Mouse (Mus musculus) CD8-positive naive resting alpha-beta T cell, adult 57 days (primary cell): ENCODE measurements around the gene Edem2. TPM values are rescaled to one million over a fixed set of nuclear protein-coding genes. Genes with fewer than 3 reads are reported as not detected.

Experiments used
- total RNA-seq: library from RNA; stranded (reverse); gene quantifications from one replicate; pipeline ENCODE4 v1.2.4, GENCODE M21; 2023

Gene Edem2
- total RNA-seq, result 30.8 TPM

DNA sequence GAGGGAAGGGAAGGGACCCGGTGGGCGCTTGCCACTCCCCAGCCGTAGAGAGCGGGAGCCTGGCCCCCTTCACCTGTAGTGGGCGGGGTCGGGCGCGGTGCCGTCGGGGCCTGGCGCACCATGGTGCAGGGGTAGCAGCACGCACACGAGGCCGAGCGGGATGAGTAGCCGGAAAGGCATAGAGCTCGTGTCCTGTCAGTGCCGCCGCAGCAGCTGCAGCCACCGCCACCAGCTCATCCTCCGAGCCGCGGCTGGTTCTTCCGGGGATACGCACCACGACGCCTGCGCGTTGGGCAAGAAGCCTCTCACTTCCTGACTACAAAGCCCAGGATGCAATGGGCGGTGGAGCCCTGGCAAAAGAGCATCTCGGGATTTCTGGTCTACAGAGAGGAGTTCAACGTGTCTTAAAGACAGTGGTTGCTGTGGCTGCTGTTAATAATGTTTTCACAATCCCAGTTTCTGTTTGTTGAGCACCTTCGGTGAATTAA lies at the start of gene Edem2:
Gene Edem2 (minus strand): TSS at position 318 of the 488 bp plus-strand sequence.

DNA sequence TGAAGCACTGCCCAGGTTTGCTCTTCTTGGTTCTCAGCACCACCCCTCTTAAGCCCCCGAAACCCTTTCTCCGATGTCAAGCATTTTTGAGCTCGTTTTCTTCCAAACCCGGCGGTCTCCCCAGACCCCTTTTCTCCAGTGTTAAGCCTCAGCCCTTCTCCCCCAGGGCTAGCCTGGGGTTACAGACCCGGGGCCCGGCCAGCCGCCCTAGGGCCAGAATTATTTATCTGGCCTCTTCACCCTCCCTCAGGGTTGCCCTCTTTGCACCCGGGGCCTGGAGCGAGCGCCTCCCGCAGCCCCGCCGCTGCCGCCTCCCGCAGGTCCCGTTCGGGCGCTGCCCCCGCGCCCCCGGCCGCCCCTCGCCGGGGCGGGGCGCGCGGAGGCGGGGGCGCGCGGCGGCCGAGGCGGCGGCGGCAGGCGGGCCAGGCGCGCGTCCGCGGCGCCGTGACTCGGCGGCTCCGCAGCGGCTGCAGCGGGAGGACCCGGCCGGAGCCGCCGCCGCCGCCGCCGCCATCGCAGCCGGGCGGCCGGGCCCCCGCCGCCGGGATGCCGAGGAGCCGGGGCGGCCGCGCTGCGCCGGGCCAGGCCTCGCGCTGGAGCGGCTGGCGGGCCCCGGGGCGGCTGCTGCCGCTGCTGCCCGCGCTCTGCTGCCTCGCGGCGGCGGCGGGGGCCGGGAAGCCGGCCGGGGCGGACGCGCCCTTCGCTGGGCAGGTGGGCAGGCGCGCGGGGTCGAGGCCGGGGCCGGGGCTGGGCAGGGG lies 45.8 kb upstream of the Edem2 start, which contains the start of gene Mmp24:
Gene Mmp24 (plus strand): TSS at position 416 of the 758 bp plus-strand sequence.

DNA sequence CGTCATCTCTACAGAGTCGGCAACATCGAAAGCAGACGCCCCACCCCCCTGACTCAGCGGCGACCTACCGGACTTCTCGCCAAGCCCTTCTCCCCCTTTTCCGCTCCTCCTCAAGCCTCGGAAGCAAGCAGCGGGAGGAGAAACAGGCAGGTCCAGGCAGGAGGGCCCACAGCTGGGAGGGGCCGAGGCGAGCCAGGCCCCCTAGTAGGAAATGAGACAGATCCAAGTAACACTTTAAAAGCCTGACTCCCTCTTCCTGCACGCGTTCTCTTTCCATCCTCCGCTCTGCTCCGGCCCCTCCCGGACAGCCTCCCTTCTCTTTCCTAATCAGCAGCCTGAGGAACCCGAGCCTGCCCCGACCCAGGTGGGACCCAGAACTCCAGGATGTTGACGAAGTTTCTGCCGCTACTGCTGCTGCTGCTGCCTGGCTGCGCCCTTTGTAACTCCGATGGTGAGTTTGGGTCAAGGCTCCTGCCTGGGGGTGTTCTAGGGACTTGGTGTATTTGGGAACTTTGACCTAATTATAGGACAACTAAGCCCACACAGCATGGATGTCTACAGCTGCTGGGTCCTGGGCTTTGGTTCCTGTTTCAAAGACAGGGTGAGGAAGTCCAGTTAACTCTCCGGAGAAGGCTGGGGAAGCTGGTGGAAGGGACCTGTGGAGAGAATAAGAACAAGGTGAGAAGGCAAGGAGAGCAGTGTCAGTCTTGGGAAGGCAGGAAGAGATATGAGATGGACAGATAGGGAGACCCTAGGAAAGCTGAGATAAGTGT lies 21.9 kb upstream of the Edem2 start, which contains the start of gene Procr:
Gene Procr (plus strand): TSS at position 104 of the 773 bp plus-strand sequence.

DNA sequence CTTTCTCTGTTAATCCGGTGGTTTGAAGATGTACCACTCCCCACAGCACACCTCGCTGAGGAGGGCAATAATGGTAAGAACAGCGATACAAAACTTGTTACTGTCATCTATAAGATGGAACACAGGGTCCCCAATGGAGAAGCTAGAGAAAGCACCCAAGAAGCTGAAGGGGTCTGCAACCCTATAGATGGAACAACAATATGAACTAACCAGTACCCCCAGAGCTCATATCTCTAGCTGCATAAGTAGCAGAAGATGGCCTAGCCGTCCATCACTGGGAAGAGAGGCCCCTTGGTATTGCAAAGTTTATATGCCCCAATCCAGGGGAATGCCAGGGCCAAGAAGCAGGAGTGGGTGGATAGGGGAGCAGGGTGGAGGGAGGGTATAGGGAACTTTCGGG lies 6.5 kb upstream of the Edem2 start, which contains the start of gene Gm17581:
Gene Gm17581 (minus strand): TSS at position 101 of the 400 bp plus-strand sequence.

DNA sequence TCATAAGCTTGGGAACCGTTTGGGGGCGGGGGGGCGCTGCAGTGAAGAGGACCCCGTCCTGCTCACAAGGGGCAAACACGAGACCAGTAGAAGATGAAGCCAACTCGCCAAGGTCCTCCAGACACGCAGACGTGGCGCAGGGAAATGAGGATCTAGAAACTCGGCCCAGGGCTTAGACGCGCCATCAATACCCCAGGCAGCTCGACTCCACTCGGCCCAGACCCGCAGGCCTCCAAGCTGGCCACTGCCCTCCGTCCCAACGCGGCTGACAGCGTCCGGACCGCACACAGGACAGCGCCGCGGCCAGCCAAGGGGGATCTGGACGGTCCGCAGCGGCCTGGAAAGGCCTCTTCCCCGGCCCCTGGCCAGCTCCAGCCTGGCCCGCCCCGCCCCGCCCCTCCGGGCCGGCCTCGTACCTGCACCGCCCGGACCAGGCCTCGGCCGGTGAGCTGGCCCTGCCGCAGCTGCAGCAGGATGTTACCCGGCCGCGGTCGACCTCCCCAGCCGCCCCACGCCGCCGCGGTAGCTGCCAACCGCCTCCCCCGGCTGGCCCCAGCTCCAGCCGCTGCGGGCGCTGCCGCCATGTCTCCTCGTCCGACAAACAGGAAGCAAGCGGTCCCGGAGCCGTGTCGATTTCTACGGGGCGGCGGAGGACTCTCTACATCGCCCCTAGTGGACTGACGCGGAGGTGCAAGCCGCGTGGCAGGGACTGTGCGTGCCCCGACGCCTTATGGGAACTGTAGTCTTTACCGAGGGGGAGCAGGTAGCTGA lies 37.4 kb downstream of the Edem2 start, which contains the start of gene Trpc4ap:
Gene Trpc4ap (minus strand): TSS at position 662 of the 771 bp plus-strand sequence.

Other genes starting within 250 kb of the Edem2 start
- gene Acss2, start 211.5 kb downstream of the Edem2 start, total RNA-seq, result 63.9 TPM
- 1.3 TPM for gene Ggt7, start 211.2 kb downstream of the Edem2 start, total RNA-seq
- gene Gss, start 136.7 kb downstream of the Edem2 start, total RNA-seq, result 14.9 TPM
- not detected for gene Myh7b, start 118.3 kb downstream of the Edem2 start, total RNA-seq
- gene Trpc4ap, start 37.1 kb downstream of the Edem2 start, total RNA-seq, result 199 TPM
- not detected for gene Gm17581, start 6.4 kb upstream of the Edem2 start, total RNA-seq
- gene Procr, start 21.6 kb upstream of the Edem2 start, total RNA-seq, result not detected
- gene Mmp24, start 45.9 kb upstream of the Edem2 start, total RNA-seq, result not detected
- 21.4 TPM for gene BC029722, start 90.0 kb upstream of the Edem2 start, total RNA-seq
- 120 TPM for gene Eif6, start 97.5 kb upstream of the Edem2 start, total RNA-seq
- 0.24 TPM for gene Fam83c, start 105.4 kb upstream of the Edem2 start, total RNA-seq
- gene Uqcc1, start 200.8 kb upstream of the Edem2 start, total RNA-seq, result 40.3 TPM
- not detected for gene Gm15557, start 211.3 kb upstream of the Edem2 start, total RNA-seq
- not detected for gene Gdf5, start 215.9 kb upstream of the Edem2 start, total RNA-seq
- 62.5 TPM for gene Cep250, start 227.0 kb upstream of the Edem2 start, total RNA-seq